Mouse (Mus musculus): ENCODE measurements around the gene Sp3. TPM values are rescaled to one million over a fixed set of nuclear protein-coding genes. Genes with fewer than 3 reads are reported as not detected.

Gene Sp3
- polyA plus RNA-seq, 1 experiment from 2014 or later, result 36.1 TPM

- TF ChIP-seq CTCF (IDR thresholded peaks at IDR 0.05) (no peak), EP300 (IDR thresholded peaks at IDR 0.05) (peak; percentile 55; the same call in 1 of the 2 replicates)
- peak overlapping the region; percentile 57 for H3K4me2 ChIP-seq (replicated peaks; ENCODE audit: low read depth, low read length)
- H3K27ac ChIP-seq (ENCODE audit: low read length), result peak overlapping the region; percentile 92
- peak; percentile 95 for DNase-seq (ENCODE audit: low spot score)
- peak; percentile 94 for ATAC-seq
- 1% methylated on average over 24 of the region's 24 CpGs for WGBS
- peaks cover 8% of the 10 kb centered on the region for H3K4me1 ChIP-seq (ENCODE audit: insufficient read depth, low read depth, low read length)
- no peaks in the 10 kb centered on the region for H3K9me3 ChIP-seq (ENCODE audit: low read length)
- no peaks in the 10 kb centered on the region for H3K27me3 ChIP-seq (replicated peaks; ENCODE audit: insufficient read depth, low read length)
- H3K4me3 ChIP-seq (ENCODE audit: low read depth, low read length), result peak overlapping the region; percentile 29
- 0 out of 2 replicates have a peak overlapping the region, but pooled peaks have one; percentile 27 for H3K9ac ChIP-seq (replicated peaks; ENCODE audit: low read depth)
- no peaks in the 10 kb centered on the region for H3K36me3 ChIP-seq (ENCODE audit: insufficient read depth, low read length)
These were observed 23.8 kb upstream of the Sp3 start for GRCm38 (mm10) chr2:73003751-73004717.

- Histone ChIP-seq H3K27ac (ENCODE audit: low read length) (peak overlapping the region; percentile 92), H3K9ac (replicated peaks; ENCODE audit: low read depth) (no peak overlapping the region)
These were observed 22.8 kb upstream of the Sp3 start for GRCm38 (mm10) chr2:73003049-73003448.

GRCm38 (mm10) chr2:73002451-73002850, 22.2 kb upstream of the Sp3 start:
- Histone ChIP-seq H3K27me3 (replicated peaks; ENCODE audit: insufficient read depth, low read length) (no peaks in the 10 kb centered on the region), H3K9ac (replicated peaks; ENCODE audit: low read depth) (no peak overlapping the region), H3K36me3 (ENCODE audit: insufficient read depth, low read length) (no peaks in the 10 kb centered on the region), H3K27ac (ENCODE audit: low read length) (no peak overlapping the region), H3K9me3 (ENCODE audit: low read length) (no peaks in the 10 kb centered on the region), H3K4me2 (replicated peaks; ENCODE audit: low read depth, low read length) (no peak overlapping the region), H3K4me3 (ENCODE audit: low read depth, low read length) (no peak overlapping the region), H3K4me1 (ENCODE audit: insufficient read depth, low read depth, low read length) (peaks cover 8% of the 10 kb centered on the region)
- WGBS, result 71% methylated on average over 6 of the region's 6 CpGs
- no peak for ATAC-seq
- TF ChIP-seq CTCF (IDR thresholded peaks at IDR 0.05) (no peak), EP300 (IDR thresholded peaks at IDR 0.05) (no peak)
- no peak for DNase-seq (ENCODE audit: low spot score)

More at GRCm38 (mm10) chr2:73003049-73003448, 22.8 kb upstream of the Sp3 start:
- Histone ChIP-seq H3K9me3 (ENCODE audit: low read length) (no peaks in the 10 kb centered on the region), H3K4me2 (replicated peaks; ENCODE audit: low read depth, low read length) (peak overlapping the region; percentile 57), H3K27me3 (replicated peaks; ENCODE audit: insufficient read depth, low read length) (no peaks in the 10 kb centered on the region), H3K4me1 (ENCODE audit: insufficient read depth, low read depth, low read length) (peaks cover 8% of the 10 kb centered on the region), H3K36me3 (ENCODE audit: insufficient read depth, low read length) (no peaks in the 10 kb centered on the region), H3K4me3 (ENCODE audit: low read depth, low read length) (no peak overlapping the region)
- WGBS, result 37% methylated on average over 10 of the region's 12 CpGs
- DNase-seq (ENCODE audit: low spot score) (peak; percentile 48), ATAC-seq (no peak)
- TF ChIP-seq CTCF (IDR thresholded peaks at IDR 0.05), result no peak
- TF ChIP-seq EP300 (IDR thresholded peaks at IDR 0.05), result no peak

DNA sequence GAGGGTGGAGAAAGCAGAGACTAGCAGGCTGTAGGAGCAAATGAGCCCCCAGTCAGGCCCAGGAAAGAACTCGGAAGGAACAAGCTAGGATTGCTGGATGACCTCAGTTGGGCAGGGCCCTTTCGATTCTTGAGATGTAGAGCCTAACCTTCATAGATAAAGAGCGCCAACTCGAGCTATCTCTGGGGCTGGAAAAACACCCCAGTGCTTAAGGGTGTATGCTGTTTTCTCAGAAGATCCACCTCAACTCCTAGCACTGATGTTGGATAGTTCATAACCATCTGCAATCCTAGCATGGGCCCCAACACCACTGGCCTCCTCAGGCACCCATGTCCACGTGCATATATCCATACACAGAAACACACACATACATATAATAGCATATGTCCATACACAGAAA, 21.7 kb upstream of the Sp3 start:
- no peak for ATAC-seq
- no peak for DNase-seq (ENCODE audit: low spot score)
- TF ChIP-seq EP300 (IDR thresholded peaks at IDR 0.05) (no peak), CTCF (IDR thresholded peaks at IDR 0.05) (no peak)
- no peak overlapping the region for H3K4me3 ChIP-seq (ENCODE audit: low read depth, low read length)
- H3K27ac ChIP-seq (ENCODE audit: low read length), result no peak overlapping the region
- H3K36me3 ChIP-seq (ENCODE audit: insufficient read depth, low read length), result no peaks in the 10 kb centered on the region
- peaks cover 8% of the 10 kb centered on the region for H3K4me1 ChIP-seq (ENCODE audit: insufficient read depth, low read depth, low read length)
- 81% methylated on average over 5 of the region's 5 CpGs for WGBS
- no peak overlapping the region for H3K9ac ChIP-seq (replicated peaks; ENCODE audit: low read depth)
- no peaks in the 10 kb centered on the region for H3K9me3 ChIP-seq (ENCODE audit: low read length)
- no peak overlapping the region for H3K4me2 ChIP-seq (replicated peaks; ENCODE audit: low read depth, low read length)
- no peaks in the 10 kb centered on the region for H3K27me3 ChIP-seq (replicated peaks; ENCODE audit: insufficient read depth, low read length)

DNA sequence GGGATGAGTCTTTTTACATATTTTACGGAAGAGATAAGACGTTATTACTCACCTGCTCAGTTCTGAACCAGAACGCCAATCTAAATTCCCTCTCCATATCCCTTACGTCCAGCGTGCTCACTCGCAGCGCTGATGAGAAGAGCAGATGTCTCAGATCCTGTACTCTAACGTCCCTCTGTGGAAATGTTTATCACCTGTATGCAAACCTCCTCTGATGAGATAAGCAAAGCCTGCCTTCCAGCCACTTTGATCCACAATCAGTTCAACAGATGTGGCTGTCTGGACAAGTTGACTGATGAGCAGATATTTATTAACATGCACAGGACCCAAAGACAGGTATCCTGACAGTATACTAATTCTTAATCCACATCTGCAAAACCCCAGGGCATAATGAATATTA, 19.9 kb upstream of the Sp3 start:
- Histone ChIP-seq H3K4me3 (ENCODE audit: low read depth, low read length) (no peak overlapping the region), H3K36me3 (ENCODE audit: insufficient read depth, low read length) (no peaks in the 10 kb centered on the region), H3K9me3 (ENCODE audit: low read length) (no peaks in the 10 kb centered on the region), H3K9ac (replicated peaks; ENCODE audit: low read depth) (no peak overlapping the region), H3K27me3 (replicated peaks; ENCODE audit: insufficient read depth, low read length) (no peaks in the 10 kb centered on the region), H3K27ac (ENCODE audit: low read length) (no peak overlapping the region), H3K4me1 (ENCODE audit: insufficient read depth, low read depth, low read length) (peaks cover 8% of the 10 kb centered on the region), H3K4me2 (replicated peaks; ENCODE audit: low read depth, low read length) (no peak overlapping the region)
- DNase-seq (ENCODE audit: low spot score), result no peak
- ATAC-seq, result no peak
- no peak for TF ChIP-seq EP300 (IDR thresholded peaks at IDR 0.05)
- TF ChIP-seq CTCF (IDR thresholded peaks at IDR 0.05), result no peak
- 61% methylated on average over 8 of the region's 8 CpGs for WGBS

- Histone ChIP-seq H3K36me3 (ENCODE audit: insufficient read depth, low read length) (no peaks in the 10 kb centered on the region), H3K9me3 (ENCODE audit: low read length) (no peaks in the 10 kb centered on the region), H3K4me2 (replicated peaks; ENCODE audit: low read depth, low read length) (no peak overlapping the region), H3K4me3 (ENCODE audit: low read depth, low read length) (no peak overlapping the region), H3K4me1 (ENCODE audit: insufficient read depth, low read depth, low read length) (no peaks in the 10 kb centered on the region; the same call in 1 of the 2 replicates), H3K9ac (replicated peaks; ENCODE audit: low read depth) (no peak overlapping the region), H3K27me3 (replicated peaks; ENCODE audit: insufficient read depth, low read length) (no peaks in the 10 kb centered on the region), H3K27ac (ENCODE audit: low read length) (no peak overlapping the region)
- 91% methylated on average over 4 of the region's 4 CpGs for WGBS
- ATAC-seq, result no peak
- no peak for DNase-seq (ENCODE audit: low spot score)
- TF ChIP-seq EP300 (IDR thresholded peaks at IDR 0.05) (no peak), CTCF (IDR thresholded peaks at IDR 0.05) (no peak)
These were observed 17.3 kb upstream of the Sp3 start for GRCm38 (mm10) chr2:72997586-72997985.
